Mouse (Mus musculus): ENCODE measurements around the gene Chst4.

Gene Chst4

DNA sequence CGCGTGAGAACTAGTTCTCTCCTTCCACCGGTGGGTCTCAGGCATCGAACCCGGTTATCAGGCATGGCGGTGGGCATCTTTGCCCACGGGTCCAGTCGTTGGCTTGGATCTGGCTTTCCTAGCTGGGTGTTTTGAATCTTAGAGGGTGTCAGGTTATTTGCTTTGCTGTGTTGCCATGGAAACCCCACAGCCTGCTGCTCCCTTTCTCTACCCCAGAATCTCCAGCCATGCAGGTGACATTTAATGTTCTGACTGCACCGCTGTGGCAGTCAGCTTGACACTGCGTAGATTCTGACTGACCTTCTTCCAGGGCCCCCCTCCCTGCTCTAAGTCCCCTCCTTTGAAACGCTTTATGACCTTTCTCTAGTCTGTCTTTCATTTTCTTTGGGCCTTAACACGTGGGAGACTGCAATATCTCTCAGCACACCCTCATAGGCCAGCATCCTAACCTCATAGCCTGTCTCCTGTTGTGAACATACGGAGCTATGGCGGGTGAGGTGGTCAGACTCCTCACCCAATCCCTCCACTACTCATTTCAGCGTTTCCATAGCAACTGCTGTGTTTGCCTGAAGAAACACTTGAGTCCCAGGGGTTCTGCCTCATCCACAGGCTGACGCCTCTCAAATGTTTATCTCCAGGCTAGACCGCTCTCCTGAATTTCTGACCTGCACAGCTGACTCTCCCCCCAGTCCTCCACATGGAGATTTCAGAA, 33.1 kb downstream of the Chst4 start:
- DNase-seq = no peak

DNA sequence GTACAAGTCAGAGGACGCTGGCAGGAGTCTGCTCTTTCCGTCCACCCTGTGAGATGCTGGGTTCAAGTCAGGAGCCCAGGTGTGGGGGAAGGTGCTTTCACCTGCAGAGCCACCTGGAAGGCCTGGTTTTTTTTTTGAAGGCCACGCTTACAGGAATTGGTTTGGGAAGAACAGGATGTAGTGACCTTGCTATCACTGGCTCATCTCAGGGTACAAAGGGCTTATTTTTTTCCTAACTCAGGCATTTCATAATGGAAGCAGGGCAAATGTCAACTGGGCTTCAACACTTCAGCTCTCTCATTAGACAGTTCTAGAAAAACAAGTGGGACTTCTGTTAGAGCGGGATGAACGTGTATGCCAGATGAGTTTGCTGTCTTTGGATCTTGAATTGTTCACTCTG, 35.2 kb downstream of the Chst4 start:
- DNase-seq = no peak

DNA sequence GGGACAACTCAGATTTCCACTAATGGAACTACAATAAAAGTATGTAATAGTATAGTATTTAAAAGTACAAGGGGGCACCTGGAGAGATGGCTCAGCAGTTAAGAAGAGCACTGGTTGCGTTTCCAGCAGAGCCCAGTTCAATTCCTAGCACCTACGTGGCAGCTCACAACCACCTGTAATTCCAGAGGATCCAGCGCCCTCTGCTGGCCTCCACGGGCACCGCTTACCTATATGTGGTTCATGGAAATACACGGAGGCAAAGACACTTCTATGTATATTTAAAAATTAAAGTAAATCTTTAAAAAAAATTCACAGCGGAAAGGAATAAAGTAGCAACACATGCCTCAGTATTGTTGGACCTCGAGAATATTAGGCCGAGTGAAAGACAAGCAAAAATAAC, 36.6 kb downstream of the Chst4 start:
- DNase-seq = no peak

DNA sequence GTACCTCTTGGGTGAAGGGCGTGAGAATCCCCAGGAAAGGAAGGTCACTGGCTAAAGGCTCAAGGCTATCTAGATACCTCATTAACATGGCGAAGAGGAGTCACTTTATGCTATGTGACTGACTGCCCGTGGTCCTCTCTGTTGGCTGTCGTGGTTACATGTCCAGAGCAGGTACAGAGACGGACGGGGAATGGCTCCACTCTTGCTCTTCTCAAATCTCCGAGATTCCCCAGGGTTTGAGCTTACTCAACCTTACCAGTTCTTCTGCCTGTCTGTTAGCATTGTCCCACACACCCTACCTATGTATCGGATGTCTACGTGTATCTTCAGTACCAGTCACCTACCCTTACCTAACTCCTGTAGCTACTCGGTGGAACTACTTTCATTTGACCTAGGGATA, 39.6 kb downstream of the Chst4 start:
- no peak for DNase-seq

DNA sequence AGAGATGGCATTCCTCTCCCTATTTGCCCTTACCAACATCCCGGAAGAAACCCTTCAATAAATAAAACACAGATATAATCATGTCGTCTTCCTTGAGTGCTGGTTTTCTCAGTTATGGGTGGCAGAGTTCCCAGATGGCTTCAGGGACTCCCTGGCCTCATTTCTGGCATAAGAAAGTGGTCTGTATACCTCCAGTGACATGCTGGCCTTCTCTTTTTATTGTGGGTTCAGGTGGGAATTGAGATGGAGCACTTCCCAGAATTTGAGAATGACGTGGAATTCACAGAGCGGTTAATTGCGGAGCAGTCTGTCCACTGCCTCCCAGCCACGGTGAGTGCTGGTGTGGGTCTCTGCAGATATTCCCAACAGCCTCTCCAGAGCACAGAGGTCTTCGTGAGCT, 41.5 kb downstream of the Chst4 start:
- DNase-seq = no peak

DNA sequence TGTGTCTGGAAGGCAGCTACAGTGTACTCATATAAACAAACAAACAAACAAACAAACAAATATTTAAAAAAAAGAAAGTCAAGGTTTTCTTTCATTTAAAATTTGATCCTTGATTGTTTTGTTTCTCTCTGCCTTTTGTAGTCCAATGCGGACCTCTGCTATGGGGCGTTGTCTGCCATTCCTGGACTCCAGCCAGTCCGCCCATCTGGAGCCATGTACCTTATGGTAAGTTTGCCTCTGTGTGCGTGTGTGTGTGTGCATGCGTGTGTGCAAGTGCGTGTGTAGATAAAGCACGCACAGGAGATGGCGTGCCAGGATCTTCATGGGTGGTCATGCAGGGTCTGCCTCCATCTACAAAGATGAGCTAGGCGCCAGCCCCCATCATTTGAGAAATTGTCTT, 42.2 kb downstream of the Chst4 start:
- no peak for DNase-seq

DNA sequence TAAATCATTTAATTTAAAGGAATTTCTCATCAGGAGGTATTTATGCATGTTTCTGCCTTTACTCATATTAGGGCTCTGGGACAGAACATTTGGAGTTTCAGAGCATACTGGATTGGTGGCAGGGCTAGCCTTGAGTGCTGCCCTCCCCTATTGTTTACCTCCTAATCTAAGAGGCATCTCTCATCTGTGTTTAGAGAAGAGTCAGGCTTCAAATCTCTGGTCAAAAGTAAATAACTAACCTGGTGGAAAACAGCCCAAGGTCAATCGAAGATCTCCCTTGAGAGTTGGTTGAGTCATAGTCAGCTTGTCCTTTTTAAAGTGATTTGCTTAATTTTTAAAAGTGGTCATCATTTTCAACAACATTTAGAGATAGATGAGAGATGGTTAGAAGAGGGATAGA, 46.6 kb downstream of the Chst4 start:
- no peak for DNase-seq

DNA sequence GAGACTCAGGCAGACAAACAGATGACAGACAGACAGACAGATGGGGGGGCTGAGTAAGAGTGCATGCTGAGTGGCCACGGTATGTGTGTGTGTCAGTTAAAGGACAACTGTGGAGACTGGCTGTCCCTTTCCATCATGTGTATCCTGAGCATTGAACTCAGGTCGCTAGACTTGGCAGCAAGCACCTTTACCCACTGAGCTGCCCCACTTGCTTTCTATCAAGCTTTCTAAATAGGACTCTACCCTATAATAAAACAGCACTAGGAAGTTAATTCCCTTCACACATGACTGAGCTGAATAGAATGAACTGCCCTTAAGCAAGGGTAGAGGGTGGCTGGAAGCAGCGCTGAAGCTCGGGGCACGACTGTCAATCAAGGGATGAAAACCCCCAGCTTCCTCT, 47.4 kb downstream of the Chst4 start:
- no peak for DNase-seq

DNA sequence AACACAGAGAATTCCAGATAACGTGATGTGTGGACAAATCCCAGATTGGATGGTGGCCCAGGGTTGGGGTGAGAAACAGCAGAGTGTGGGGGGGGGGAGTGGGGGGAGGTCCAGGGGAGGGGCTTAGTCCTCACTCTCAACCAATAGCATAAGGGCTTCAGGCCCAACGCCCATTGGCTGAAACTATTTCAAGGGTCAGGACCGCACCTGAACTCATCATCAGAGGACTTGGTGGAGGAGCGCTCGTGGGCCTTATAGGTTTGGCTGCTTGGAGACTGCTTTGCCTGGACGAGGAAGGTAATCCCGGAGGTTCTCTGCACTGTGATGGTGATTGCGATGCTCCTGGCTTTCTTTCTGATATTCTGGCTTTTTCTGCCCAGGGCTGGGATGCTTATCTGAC, 49.3 kb downstream of the Chst4 start, which contains the start of gene Tat:
Gene Tat (plus strand): TSS at position 214 of the 400 bp plus-strand sequence.
- no peak for DNase-seq

DNA sequence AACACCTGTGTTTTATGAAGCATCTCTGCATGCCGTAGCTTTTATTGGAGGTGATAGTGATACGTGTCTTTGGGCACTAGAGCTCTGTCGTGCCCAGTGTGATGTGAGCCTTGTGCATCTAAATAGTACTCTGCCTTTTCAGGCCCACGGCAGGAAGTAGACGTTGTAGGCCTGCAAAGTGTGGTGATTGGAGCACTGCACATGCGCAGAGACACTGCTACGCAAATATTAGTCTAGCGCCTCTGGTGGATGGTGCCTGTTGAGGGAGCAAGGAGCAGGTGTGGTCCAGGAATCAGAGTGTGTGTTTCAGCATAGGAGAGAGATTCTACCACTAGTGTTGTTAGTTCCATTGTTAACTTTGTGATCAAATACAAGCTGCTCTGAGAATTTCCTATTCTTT, 50.4 kb downstream of the Chst4 start:
- DNase-seq = no peak

DNA sequence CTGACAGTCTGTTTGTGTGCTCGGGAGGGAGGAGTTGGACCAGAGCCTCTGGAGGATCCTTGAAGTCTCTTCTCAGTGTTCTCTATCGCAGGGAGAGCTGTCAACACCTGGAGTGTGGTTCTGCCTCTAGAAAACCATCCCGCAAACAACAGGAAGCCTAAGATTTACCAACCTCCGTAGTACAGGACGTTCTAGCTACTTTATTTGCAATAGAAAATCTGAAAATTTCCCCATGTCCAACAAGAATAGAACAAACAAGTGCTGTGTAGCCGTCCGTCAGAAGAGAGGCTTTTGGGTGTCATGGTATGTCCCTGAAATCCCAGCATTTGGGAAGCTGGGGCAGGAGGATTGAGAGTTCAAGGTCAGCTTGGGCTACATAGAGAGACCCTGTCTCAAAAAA, 51.8 kb downstream of the Chst4 start:
- no peak for DNase-seq

DNA sequence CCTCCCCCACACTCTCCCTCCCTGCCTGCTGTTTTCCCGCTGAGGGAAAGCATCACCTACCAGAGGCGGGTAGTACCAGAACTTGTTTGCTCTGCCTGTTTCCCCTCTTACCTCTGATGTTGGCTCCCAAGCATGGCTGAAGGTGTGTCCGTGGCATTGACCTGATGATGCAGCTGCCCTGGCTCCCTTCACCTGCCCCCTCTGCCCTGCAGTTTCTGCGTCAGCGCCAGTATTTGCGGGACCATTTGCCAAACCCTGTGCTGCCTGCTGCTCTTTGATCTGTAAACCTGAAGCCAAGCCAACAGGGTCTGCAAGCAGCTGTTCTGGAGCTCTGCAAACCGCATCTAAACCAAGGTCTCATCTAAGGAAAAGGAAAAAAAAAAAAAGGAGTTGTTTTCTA, 53.2 kb downstream of the Chst4 start:
- DNase-seq = no peak

DNA sequence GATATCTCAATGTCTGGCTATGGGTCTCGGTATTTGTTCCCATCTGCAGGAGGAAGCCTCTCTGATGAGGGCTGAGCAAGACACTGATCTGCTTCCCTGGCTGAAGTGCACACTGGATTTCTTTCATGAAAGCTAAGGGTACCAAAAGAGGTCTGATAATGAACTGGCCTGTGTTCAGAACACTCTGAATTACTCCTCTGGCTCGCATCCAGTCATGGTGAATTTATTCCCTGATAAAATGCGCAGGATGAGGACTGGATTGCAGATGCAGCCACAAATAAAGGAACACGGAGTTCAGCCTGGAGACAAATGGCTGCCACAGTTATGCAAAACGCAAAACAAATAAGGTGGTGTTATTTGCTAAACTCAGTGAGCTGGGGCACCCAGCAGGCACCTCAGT, 55.6 kb downstream of the Chst4 start:
- no peak for DNase-seq

DNA sequence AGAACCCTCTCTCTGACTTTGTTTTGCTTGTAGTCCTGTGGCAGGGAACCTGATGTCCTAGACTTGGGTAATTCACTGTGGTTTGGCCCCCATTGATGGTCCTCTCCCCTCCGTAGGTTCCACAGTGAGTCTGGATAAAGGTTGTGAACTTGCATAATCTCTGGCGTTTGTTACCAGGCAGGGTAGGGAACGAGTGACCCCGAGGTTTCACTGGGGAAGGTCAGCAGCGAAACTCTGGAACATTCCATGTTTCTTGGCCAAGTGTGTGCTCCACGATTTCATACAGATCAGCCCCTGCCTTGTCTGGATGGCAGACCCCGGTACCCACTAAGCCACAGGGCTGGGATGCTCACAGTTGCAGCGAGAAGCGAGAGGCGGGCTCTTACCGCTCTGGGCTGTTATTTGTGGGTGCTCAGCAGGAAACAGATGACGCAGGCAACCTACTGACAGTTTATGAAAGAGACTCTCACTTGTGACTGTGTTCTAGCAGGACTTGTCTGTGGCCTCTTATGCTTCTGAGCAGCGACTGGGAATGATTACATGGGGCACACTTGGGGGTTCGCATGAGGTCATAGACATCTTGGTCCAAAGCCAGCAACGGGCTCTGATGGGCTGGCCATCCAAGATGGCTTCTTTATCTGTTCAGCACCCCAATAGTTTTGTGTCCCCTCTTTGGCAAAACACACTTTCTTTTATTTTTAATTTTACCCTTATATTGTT, 57.0 kb downstream of the Chst4 start:
- DNase-seq = no peak

DNA sequence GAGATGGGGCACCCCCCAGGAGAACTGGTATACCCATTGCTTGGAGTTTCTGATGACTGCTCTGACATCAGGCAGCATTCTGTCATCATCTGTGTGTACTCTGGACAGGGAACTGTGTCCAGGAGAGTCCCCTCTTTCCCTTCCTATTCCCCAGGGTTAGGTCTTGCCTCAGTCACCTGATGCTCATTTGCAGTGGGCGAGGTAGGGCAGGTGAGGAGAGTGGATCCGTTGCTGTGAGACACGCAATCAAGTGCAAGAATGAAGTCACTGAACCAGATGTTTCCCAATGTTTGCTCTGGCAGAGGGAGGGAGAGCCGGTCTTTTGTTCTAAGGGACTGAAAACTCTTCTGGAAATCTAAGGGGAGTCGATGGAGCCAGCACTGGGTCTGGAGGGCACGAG, 60.2 kb downstream of the Chst4 start:
- DNase-seq = no peak
